Mouse (Mus musculus): ENCODE data around the gene Mybphl. TPM values are rescaled to one million over a fixed set of nuclear protein-coding genes. Genes with fewer than 3 reads are reported as not detected.

Mybphl gene
- total RNA-seq (2021) = not detected
- long read RNA-seq, experiment 1 = 0 reads
- long read RNA-seq, experiment 2 = 0 reads

DNA sequence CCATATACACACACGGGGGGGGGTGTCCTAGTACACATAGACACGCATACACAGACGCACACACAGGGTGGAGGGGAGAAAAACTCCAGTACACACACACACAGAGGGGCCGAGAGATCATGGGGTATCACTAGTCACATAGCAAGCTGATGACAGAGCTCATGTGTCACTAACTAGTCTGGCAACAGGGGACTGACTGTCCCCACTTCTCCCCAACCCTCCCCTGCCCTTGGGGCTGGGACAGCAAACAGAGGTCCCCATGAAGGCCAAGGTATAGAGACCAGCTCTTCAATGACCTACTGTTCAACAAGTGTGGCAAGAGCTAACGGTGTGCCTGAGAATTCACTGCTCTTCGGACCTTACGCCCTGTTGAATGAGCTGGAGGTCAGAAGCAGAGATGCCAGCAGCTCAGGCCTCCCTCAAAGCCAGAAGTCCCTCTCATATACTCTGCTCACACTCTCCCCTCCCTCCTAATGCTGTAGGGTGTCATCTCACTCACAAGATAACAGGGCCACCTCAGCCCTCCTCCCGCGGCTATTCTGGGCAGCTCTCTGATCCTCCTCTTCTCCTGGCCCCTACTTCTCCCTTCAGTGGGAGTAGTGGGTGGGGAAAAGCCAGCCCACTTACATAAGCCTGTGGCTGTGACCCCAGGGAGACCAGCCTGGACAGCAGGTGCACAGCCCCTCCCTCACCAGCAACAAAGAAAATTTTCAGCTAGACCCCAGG, at the start of gene Mybphl:
Gene Mybphl, plus strand, starts transcription at position 642 of the 726 bp plus-strand sequence.
- no peak for DNase-seq (ENCODE audit: low spot score in 2 of 2)

DNA sequence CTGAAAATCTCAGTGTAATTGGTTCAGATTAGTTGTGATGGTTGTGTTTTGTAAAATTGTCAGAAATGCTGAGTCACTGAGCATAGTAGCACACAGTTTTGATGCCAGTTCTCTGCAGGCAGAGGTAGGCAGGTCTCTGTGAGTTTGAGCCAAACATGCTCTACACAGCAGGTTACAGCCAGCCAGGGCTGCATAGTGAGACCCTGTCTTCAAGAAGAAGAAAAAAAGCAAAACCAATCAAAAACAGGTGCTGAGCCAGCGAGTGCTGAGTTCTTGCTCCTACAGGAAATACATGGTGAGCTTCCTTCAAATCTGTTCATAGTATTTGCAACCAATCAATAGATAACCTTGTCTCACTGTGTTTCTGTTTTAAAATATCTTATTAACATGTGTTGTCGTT, 46.2 kb upstream of the Mybphl start:
- no peak for DNase-seq (ENCODE audit: low spot score in 2 of 2)

DNA sequence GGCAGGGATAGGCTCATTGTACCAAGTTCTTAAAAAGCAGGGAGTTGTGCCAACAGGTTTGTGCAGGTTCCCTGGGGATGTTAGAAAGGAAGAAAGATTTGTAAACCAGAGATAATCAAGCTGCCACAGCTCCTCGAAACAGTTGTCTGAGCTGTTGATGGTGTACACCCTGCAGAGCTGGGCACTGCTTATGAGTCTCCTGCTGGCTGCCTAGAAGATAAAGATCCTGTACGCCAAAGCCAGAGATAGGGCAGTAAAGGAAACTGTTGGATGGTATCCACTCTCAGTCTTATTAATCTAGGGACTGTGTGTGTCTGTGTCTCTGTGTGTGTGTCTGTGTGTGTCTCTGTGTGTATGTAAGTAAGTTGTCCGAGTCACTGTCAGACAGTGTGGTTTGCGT, 43.0 kb upstream of the Mybphl start:
- DNase-seq (ENCODE audit: low spot score in 2 of 2) = no peak

DNA sequence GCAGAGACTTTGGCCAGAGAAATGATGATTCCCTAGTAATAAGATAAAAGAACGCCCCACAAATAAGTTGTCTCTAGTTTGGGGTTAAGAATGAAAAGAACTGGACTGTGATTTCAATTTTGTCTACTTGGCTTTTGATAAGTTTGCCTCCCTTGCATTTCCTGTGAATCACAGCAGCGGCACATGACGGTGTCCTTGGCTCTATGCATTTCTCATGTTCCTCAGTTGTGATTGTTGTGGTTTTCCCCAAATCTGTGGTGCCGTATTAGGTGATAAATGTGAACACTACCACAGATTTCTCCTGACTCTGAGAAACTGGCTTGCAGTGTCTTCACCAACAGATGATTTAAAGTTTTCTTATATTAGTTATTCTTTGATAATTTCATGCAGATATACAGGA, 42.6 kb upstream of the Mybphl start:
- no peak for DNase-seq (ENCODE audit: low spot score in 2 of 2)

DNA sequence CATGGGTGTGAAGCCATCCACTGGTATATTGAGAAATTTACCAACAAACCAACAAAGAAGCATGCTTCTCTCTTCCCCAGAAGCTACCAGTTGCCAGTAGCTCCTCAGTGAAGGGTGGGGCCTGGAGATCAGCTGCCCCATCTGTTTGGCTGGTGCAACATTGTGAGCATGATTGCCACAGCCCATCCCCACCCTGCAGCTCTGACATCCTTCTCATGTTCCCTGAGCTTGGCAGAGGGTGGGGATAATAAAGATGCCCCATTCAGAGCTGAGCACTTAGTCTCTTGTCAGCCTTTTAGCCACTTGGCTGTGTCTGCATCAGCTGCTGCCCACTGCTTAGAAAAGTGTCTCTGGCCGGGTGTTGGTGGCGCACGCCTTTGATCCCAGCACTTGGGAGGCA, 41.7 kb upstream of the Mybphl start:
- DNase-seq (ENCODE audit: low spot score in 2 of 2) = peak in 1 of 2 experiments; percentile 36

DNA sequence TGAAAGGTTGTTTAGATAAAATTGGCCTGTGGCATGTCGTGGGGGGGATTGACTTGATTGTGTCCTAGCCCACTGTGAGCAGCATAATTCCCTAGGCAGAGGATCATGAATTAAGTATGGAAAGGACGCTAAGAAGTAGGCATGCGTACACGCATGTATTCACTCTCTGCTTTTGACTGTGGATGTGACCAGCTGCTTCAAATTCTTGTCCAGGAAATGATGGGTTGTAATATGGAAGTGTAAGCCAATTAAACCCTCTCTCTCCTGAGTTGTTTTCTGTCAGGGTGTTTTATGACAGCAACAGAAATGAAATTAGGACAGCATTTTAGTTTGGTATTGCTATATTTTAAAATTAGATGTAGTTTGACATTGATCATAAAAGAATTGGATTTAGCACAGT, 39.9 kb upstream of the Mybphl start:
- no peak for DNase-seq (ENCODE audit: low spot score in 2 of 2)

DNA sequence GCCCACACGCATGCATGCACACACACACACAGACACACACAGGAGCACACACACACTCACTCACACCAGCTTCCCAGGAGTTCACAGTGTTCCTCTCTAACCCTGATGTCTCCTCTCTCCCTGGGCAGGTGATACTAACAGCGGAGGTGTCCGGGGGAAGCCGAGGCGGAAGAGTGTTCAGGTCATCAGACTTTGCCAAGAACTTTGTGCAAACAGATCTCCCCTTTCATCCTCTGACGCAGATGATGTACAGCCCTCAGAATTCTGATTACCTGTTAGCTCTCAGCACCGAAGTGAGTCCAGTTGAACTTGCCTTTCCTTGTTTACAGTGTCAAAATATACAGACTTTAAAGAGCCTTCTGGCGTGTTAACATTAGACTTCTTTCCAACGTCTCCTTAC, 39.2 kb upstream of the Mybphl start:
- no peak for DNase-seq (ENCODE audit: low spot score in 2 of 2)

DNA sequence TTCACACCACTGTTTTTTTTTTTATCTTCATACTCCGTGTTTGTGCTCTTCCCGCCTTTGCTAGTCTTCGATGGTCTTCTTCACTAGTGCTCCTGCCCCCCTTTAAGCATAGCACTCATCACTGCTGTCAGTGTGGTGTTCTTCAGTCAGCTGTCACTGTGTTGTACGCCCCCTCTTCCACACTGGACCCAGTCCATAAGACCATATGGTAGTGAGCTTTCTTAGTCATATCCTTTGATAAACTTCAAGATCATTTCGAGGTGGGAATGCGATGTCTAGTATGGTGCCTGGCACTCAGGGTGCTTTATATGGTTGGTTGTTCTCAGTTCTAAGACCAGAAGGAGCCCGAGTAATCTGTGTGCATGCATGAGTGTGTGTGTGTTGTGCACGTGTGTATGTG, 37.4 kb upstream of the Mybphl start:
- no peak for DNase-seq (ENCODE audit: low spot score in 2 of 2)

DNA sequence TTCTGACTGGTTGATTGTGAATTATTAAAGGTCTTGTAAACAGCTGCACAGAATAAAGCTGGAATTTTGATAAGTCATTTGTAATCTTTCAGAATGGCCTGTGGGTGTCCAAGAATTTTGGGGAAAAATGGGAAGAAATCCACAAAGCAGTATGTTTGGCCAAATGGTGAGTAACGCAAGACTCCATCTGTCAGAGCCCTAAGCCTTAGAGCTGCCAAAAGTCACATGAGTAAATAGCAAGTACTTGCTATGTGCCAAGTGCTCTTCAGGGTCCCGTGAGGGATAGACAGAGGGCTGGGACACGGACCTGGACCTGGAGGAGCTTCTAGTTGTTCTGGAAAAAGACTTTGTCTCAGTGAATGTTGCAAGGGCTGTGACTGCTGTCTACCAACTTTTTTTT, 36.8 kb upstream of the Mybphl start:
- peak in 1 of 2 experiments; percentile 36 for DNase-seq (ENCODE audit: low spot score in 2 of 2)

DNA sequence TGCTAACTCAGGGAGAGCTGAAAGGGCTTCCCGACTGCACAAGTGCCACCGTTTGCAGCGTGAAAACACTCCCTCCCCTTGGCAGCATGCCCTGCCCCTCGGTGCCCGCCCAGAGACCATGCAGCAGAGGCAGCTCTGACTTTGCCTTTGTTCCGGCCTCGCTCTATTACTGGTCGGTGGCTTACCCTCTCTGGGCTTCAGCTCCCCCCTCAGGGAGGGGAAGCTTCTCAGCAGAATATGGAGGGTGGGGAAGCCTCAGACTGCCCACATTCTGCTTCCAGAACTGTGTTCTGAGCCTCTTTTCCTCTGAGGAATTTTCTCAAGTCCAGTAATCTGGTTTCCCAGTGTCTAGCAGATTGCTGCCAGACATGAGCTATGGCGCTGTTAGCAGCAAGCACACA, 36.3 kb upstream of the Mybphl start:
- peak; percentile 64 to 81 for DNase-seq (ENCODE audit: low spot score in 2 of 2)

DNA sequence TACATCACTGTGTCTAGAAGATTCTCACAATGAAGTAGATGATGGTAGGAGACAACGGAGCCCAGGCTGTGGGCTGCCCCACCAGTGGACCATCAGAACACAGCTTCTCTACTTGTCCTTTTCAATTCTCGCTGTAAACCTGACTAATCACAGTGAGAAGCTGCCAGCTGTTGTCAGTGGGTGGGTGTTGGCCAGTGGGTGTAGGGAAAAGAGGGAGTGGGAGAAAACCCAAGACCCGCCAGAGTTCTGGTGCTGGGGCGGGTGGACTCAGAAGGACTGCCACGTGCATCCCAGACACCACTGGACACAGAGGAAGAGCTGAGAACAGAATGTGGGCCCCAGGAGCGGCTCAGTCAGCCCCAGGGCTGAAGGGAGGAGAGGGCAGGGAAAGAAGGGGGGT, 33.9 kb upstream of the Mybphl start:
- DNase-seq (ENCODE audit: low spot score in 2 of 2) = no peak

DNA sequence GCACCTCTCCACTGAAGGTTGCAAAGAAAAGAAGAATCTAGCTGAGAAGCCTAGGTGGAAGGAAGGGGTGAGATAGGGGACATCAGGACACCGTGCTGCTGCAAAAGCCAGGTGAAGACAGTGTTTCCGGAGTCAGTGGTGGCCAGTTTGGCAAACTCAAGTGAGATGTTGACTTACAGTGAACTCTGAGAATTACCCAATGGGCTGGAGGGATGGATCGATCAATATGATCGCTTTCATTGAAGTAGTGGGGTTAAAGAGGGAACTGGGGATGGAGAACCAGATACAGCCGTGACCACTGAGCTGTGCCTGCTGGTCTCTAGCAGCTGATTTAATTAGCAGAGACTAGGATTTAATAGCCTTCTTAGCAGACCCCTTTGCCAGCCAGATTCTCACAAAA, 27.8 kb upstream of the Mybphl start:
- DNase-seq (ENCODE audit: low spot score in 2 of 2) = no peak

DNA sequence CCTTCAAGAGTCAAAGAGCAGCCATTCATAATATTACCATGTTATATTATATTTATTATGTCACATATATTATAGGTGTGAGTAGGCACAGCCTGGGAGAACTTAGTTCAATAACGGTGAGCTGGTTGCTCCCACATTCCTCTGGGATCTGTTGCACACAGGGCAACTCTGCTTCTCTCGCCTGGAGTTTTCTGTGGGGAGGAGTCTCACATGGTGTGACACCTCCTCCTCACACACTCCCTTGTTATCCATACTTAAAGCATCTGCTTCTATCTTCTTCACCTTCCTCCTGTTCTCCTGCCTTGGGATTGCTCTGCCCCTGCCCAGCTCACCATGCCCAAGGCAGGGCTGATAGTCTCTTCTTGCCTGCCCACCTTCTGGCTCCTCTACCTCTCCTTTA, 23.7 kb upstream of the Mybphl start:
- DNase-seq (ENCODE audit: low spot score in 2 of 2) = no peak

DNA sequence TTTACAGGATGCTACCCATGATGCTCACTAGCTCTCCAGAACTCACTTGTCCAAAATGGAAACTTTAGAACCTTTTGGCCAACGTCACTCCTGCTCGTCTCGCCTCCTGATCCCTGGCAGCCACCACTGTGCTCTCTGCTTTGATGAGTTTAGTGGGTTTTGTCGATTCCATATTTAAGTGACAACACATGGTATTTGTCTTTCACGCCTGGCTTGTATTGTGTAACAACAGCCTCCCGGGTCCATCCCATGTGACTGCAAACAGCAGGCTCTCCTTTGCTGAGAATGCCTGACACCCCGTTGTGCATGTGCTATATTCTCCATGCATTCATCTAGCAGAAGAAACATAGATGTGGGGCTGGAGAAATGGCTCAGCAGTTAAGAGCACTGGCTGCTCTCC, 22.5 kb upstream of the Mybphl start:
- no peak for DNase-seq (ENCODE audit: low spot score in 2 of 2)

DNA sequence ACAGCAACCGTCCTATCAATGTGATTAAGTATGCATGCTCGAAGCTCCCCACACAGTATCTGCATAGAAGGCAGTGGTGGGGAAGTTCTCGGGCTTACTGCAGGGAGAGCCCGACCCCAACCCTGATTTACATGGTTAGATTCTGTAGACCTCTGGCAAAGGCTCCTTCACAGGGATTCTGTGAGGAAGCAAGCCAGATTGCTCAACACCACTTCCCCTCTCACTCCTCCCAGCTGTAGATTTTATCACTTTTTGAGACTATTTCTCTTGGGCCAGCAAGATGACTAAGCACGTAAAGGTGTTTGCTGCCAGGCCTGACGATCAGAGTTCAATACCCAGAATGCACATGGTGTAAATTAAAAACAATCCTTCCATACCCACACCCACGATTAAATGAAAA, 18.9 kb upstream of the Mybphl start:
- no peak for DNase-seq (ENCODE audit: low spot score in 2 of 2)

DNA sequence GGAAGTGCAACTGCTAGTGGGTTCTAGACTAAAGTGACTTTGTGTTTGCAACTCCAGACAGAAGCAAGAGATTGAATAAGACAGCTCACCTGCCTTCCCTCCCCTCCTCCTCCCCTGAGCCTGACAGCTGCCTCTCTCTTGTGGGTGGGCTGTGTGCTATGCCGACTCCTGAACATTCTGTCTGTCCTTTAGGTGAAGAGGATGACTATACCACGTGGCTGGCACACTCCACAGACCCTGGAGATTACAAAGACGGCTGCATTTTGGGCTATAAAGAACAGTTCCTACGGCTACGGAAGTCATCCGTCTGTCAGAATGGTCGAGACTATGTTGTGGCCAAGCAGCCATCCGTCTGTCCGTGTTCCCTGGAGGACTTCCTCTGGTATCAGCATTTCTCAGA, 16.3 kb upstream of the Mybphl start:
- DNase-seq (ENCODE audit: low spot score in 2 of 2) = no peak

DNA sequence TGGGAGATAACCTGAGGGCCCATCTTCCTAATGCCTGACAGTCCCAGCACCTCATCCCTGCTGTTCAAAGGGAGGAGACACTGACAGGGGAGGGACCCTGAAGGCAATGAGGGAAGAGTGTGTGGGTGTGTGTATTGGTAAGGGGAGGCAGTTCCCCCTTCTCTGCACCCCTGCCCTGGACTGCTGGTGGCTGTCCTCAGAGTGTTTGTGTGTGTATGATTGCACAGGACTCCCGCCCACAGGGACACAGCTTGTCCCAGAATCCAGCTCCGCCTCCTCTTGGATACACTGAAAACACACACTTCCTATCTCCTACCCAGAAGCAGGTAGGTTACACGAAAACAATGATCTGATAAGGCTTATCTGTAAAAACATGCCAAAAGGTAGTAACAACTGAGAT, 9.5 kb upstream of the Mybphl start:
- no peak for DNase-seq (ENCODE audit: low spot score in 2 of 2)

DNA sequence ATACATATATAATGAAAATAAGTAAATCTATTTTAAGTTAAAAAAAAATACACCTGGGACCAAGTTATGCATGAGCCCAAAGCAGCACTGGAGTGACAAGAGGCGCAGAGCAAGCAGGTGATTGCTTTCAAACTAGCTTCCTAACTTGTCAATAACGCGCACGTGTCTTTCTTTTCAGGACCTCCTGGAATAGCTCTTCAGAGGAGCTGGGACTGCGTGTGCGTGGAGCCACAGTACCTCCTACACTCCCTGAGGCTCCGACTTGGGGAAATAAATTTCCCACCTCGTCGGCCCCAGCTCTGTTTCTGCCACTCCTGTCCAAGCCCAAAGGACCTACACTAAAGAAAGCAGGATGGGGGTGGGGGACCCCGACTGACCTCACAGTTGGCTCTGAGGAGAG, 7.7 kb upstream of the Mybphl start:
- no peak for DNase-seq (ENCODE audit: low spot score in 2 of 2)

DNA sequence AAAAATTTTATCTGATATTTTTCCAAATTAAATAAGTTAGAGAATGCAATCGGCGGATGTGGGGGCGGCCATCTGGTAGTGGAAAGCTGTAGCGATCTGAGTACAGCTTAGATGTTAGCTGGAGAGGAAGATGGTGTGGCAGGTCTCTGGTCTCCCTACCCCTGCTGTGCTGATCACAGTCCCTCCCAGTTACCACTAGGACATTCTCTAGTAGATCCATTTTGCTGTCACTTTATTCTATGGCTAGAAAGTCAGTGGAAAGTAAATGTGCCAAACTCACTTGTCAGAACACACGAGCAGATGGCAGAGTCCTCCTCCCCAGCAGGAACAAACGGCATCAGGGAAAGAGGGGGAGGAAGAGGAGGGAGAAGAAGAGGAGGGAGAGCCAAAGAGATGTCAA, 6.3 kb upstream of the Mybphl start:
- no peak for DNase-seq (ENCODE audit: low spot score in 2 of 2)

DNA sequence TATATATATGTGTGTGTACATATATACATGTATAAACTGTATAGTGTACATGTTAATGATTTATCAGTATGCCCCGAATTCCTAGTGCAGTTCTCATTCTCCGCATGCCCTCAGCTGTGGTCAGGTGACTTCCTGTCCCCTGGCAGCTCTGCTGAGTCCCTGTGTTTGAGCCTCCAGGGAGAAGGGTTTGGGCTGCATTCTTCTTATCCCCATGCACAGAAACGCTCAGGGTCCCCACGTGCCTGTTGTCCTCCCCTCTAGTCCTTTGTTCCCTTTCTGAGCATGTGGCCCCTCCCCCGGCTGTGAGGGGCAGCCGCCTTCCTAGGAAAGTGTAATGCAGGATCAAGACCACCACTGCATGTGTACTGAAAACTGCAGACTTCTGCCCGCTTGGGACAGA, 3.8 kb upstream of the Mybphl start:
- no peak for DNase-seq (ENCODE audit: low spot score in 2 of 2)

DNA sequence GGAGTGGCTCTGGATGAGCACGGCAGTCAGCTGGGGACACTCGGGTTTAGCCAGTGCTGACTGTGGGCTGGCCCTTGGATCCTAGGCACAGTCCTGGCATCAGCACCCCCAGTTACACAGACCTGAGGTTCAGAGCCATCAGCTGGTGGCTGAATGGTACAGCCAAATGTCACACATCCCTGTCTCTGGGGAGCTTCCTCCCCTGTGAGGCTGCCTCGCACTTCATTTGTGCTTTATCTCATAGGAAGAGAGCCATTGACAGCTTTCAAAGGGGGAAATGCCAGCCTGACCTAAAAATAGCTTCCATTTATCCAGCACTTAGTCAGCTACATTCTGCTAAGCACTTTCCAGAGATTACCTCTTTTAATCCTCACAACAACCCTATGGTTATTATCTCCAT, 1.1 kb upstream of the Mybphl start:
- DNase-seq (ENCODE audit: low spot score in 2 of 2) = no peak

DNA sequence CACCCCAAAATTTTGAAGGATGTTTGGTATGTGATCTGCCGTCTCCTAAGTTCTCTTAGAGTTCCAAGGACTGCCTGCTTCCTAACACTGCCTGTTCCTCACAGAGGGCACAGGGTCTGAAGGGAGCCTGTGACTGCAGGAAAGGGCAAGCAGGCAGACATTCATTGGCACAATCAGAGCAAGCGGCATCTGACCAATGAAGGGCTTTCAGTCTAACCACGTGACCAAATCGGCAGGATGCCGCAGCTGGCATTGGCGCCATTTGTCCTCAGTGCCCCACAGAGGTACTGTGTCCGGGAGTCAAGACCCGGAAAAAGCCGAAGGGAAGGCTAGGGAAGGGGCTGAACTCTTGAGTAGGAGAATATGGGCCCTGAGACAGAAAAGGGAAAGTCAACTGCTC, 2.5 kb downstream of the Mybphl start:
- DNase-seq (ENCODE audit: low spot score in 2 of 2) = no peak

DNA sequence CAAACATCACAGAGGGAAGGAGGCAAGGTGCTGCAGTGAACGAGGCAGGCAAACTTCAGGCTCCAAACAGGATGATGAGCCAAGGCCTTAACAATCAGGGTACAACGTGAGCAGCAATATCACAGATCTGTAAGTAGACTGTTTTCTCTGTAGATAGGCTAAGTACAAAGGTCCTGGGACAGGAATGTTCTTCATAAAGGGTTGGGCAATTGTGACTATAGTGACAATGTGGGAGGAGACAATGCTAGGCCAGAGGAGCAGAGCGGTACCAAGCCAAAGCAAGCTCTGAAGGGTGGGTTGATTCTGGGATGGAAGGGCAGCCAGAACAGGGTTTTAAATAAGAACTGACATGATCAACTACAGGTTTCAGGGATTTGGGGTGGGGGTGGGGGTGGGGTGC, 3.1 kb downstream of the Mybphl start:
- DNase-seq (ENCODE audit: low spot score in 2 of 2) = no peak

DNA sequence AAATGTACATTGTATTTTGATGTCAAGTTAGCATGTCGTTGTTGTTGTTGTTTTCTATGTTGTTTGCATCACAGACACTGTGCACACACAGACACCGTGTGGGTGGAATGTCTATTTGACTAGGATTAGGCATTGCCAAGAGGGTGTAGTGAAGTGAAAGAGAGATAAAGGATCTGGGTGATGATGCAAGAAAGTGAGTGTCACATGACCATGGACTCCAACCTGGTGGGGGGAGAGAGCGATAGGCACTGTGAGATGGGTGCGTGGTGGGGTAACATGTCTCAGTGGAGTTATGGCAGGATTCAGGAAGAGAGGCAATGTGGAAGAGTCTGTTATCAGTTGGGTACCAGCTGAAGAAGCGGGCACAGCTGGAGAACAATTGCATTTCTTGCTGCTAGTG, 4.0 kb downstream of the Mybphl start:
- no peak for DNase-seq (ENCODE audit: low spot score in 2 of 2)
